Mouse (Mus musculus) bone marrow macrophage, adult 2 months (primary cell): ENCODE data around the gene Rbak. TPM values are rescaled to one million over a fixed set of nuclear protein-coding genes. Genes with fewer than 3 reads are reported as not detected.
"Not testable (repeated sequence)": the region's sequence is repeated elsewhere in the genome, so short reads cannot be mapped to it uniquely, and the experiment has no call there.

Experiments
- H3K27ac ChIP-seq: 2 replicates; pipeline ENCODE4 v1.5.1; 2012; ENCODE audit warnings: low read depth, low read length; ENCODE audit not compliant: insufficient read depth
- H3K4me1 ChIP-seq: 2 replicates; pipeline ENCODE4 v1.6.1; 2012; ENCODE audit warnings: low read length; ENCODE audit not compliant: control insufficient read depth, insufficient read depth
- H3K4me3 ChIP-seq: 2 replicates; pipeline ENCODE4 v1.5.1; 2012; ENCODE audit warnings: mild to moderate bottlenecking, low read length, moderate library complexity; ENCODE audit not compliant: insufficient read depth
- CTCF ChIP-seq: IDR thresholded peaks from 2 replicates; pipeline ENCODE4 v1.5.1; 2012; ENCODE audit warnings: low read depth, mild to moderate bottlenecking, low read length, moderate library complexity
- POLR2A ChIP-seq: IDR thresholded peaks from 2 replicates; pipeline ENCODE4 v1.6.1; 2012; ENCODE audit warnings: mild to moderate bottlenecking, low read depth, low read length, borderline replicate concordance
- polyA plus RNA-seq: library from polyadenylated mRNA; stranded (reverse); fragments of >200 nt; gene quantifications from 2 replicates; pipeline ENCODE4 v1.2.4, GENCODE M21; 2012; ENCODE audit not compliant: missing spikeins, insufficient read depth, insufficient read length

The Rbak gene
- polyA plus RNA-seq, result 5.7 and 7.2 TPM in 2 replicates

GRCm38 (mm10) chr5:143180255-143181076 lies at the start of gene Rbak, which contains the start of gene Spdye4b:
TSS of gene Rbak (minus strand) at chr5:143180775.
TSS of gene Spdye4b (plus strand) at chr5:143181017.
- TF ChIP-seq CTCF (no peak), POLR2A (0 out of 2 replicates have a peak, but pooled peaks have one; percentile 61)
- Histone ChIP-seq H3K4me3 (peak within 1 kb of the TSS; percentile 92), H3K4me1 (peaks cover 5% of the 10 kb centered on the region), H3K27ac (peak within 1 kb of the TSS; percentile 48; the same call in 1 of the 2 replicates)

- TF ChIP-seq POLR2A (no peak), CTCF (no peak)
- H3K4me3 ChIP-seq, result no peak within 1 kb of the TSS
- no peaks in the 10 kb centered on the region for H3K4me1 ChIP-seq
- H3K27ac ChIP-seq, result no peak within 1 kb of the TSS
Measured at GRCm38 (mm10) chr5:143226790-143227189, 46.2 kb upstream of the Rbak start, which contains the start of gene Spdye4a. TSS of gene Spdye4a (minus strand) at chr5:143226890.

- Histone ChIP-seq H3K27ac (no peak overlapping the region), H3K4me1 (no peaks in the 10 kb centered on the region)
Measured at GRCm38 (mm10) chr5:143222287-143222686, 41.7 kb upstream of the Rbak start.

GRCm38 (mm10) chr5:143220996-143221395 lies 40.4 kb upstream of the Rbak start:
- H3K4me3 ChIP-seq, result no peak overlapping the region
- TF ChIP-seq CTCF, result no peak
- TF ChIP-seq POLR2A, result no peak
- no peaks in the 10 kb centered on the region for H3K4me1 ChIP-seq
- H3K27ac ChIP-seq, result no peak overlapping the region

More at GRCm38 (mm10) chr5:143222287-143222686, 41.7 kb upstream of the Rbak start:
- TF ChIP-seq POLR2A, result no peak
- no peak for TF ChIP-seq CTCF
- H3K4me3 ChIP-seq, result no peak overlapping the region

- no peaks in the 10 kb centered on the region for H3K4me1 ChIP-seq
- no peak for TF ChIP-seq POLR2A
- no peak for TF ChIP-seq CTCF
- H3K4me3 ChIP-seq, result no peak overlapping the region
- H3K27ac ChIP-seq, result no peak overlapping the region
Measured at GRCm38 (mm10) chr5:143213832-143214231, 33.3 kb upstream of the Rbak start.

- Histone ChIP-seq H3K4me3 (no peak overlapping the region), H3K27ac (no peak overlapping the region), H3K4me1 (no peaks in the 10 kb centered on the region)
- TF ChIP-seq CTCF (no peak), POLR2A (no peak)
Measured at GRCm38 (mm10) chr5:143205015-143205414, 24.4 kb upstream of the Rbak start.

- H3K4me1 ChIP-seq, result 0 out of 2 replicates have a peak, but pooled peaks cover 3% of the 10 kb centered on the region
- no peak for TF ChIP-seq CTCF
- no peak overlapping the region for H3K4me3 ChIP-seq
- H3K27ac ChIP-seq, result no peak overlapping the region
Measured at GRCm38 (mm10) chr5:143196506-143196905, 15.9 kb upstream of the Rbak start.

- TF ChIP-seq CTCF (no peak), POLR2A (no peak)
- Histone ChIP-seq H3K4me3 (no peak overlapping the region), H3K27ac (no peak overlapping the region), H3K4me1 (0 out of 2 replicates have a peak, but pooled peaks cover 3% of the 10 kb centered on the region)
Measured at GRCm38 (mm10) chr5:143195166-143195565, 14.6 kb upstream of the Rbak start.

GRCm38 (mm10) chr5:143194747-143195146 lies 14.2 kb upstream of the Rbak start:
- not testable (repeated sequence) for H3K27ac ChIP-seq, H3K4me1 ChIP-seq, H3K4me3 ChIP-seq

GRCm38 (mm10) chr5:143192806-143193205 lies 12.2 kb upstream of the Rbak start:
- Histone ChIP-seq H3K4me1 (0 out of 2 replicates have a peak, but pooled peaks cover 3% of the 10 kb centered on the region), H3K27ac (no peak overlapping the region), H3K4me3 (no peak overlapping the region)
- TF ChIP-seq POLR2A (no peak), CTCF (no peak)

- not testable (repeated sequence) for H3K4me3 ChIP-seq, H3K4me1 ChIP-seq, H3K27ac ChIP-seq
Measured at GRCm38 (mm10) chr5:143188014-143188413, 7.4 kb upstream of the Rbak start.
